Mouse (Mus musculus) midbrain, embryonic 15.5 days (tissue): ENCODE data around the gene Hs3st4. TPM values are rescaled to one million over a fixed set of nuclear protein-coding genes. Genes with fewer than 3 reads are reported as not detected.

Experiments used
- ATAC-seq: fragments of 200-750 bp; cut with Nextera tagmentation; replicated peaks from 2 replicates; pipeline ENCODE4 v1.8.0; 2017; ENCODE audit warnings: moderate TSS enrichment
- H3K27ac ChIP-seq: fragments of 300-500 bp; sonication (generic); 2 replicates; pipeline ENCODE4 v1.5.1; 2015; ENCODE audit warnings: mild to moderate bottlenecking, inconsistent platforms
- H3K27me3 ChIP-seq: fragments of 300-500 bp; sonication (generic); replicated peaks from 2 replicates; pipeline ENCODE4 v1.6.1; 2015; ENCODE audit warnings: inconsistent platforms
- H3K36me3 ChIP-seq: fragments of 300-500 bp; sonication (generic); replicated peaks from 2 replicates; pipeline ENCODE4 v1.6.1; 2015; ENCODE audit warnings: inconsistent platforms
- H3K4me1 ChIP-seq: fragments of 300-500 bp; sonication (generic); 2 replicates; pipeline ENCODE4 v1.6.1; 2015; ENCODE audit warnings: inconsistent platforms
- H3K4me2 ChIP-seq: fragments of 300-500 bp; sonication (generic); 2 replicates; pipeline ENCODE4 v1.6.1; 2015; ENCODE audit warnings: inconsistent platforms, mild to moderate bottlenecking, moderate library complexity
- H3K4me3 ChIP-seq: fragments of 300-500 bp; sonication (generic); 2 replicates; pipeline ENCODE4 v1.5.1; 2015; ENCODE audit warnings: mild to moderate bottlenecking, inconsistent platforms
- H3K9ac ChIP-seq: fragments of 300-500 bp; sonication (generic); 2 replicates; pipeline ENCODE4 v1.6.1; 2015; ENCODE audit warnings: mild to moderate bottlenecking, inconsistent platforms
- H3K9me3 ChIP-seq: fragments of 300-500 bp; sonication (generic); 2 replicates; pipeline ENCODE4 v1.6.1; 2016; ENCODE audit warnings: inconsistent platforms
- WGBS: fragments of 180-500 bp; shearing (Covaris S2); methylation state at CpG from one replicate; pipeline ENCODE4 v1.1.7; 2015; ENCODE audit warnings: mixed read lengths; 5-methylcytosine and 5-hydroxymethylcytosine counted together
- polyA plus RNA-seq: library from polyadenylated mRNA; unstranded; fragments of >200 nt; fragmentation: Nextera tagmentation; extraction: Ambion mirVana; gene quantifications from 2 replicates; pipeline ENCODE4 v1.2.1, GENCODE M21; 2015

Gene Hs3st4
- polyA plus RNA-seq, 1 experiment from 2014 or later = 20.4 TPM

- H3K36me3 ChIP-seq = no peaks in the 10 kb centered on the region
- no peaks in the 10 kb centered on the region for H3K9me3 ChIP-seq
- no peak overlapping the region for H3K4me3 ChIP-seq
- H3K27me3 ChIP-seq = no peaks in the 10 kb centered on the region
- no peak for ATAC-seq
- no peak overlapping the region for H3K9ac ChIP-seq
- WGBS = 76% methylated on average over 2 of the region's 2 CpGs
- no peaks in the 10 kb centered on the region for H3K4me1 ChIP-seq
- no peak overlapping the region for H3K27ac ChIP-seq
- H3K4me2 ChIP-seq = no peak overlapping the region
Measured at GRCm38 (mm10) chr7:124150901-124151300, 168.2 kb downstream of the Hs3st4 start.

- no peak for ATAC-seq
- 95% methylated on average over 1 of the region's 1 CpGs for WGBS
Measured at GRCm38 (mm10) chr7:124163301-124163700, 180.6 kb downstream of the Hs3st4 start.

GRCm38 (mm10) chr7:124166229-124166628 is 183.6 kb downstream of the Hs3st4 start:
- Histone ChIP-seq H3K4me1 (0 out of 2 replicates have a peak, but pooled peaks cover 3% of the 10 kb centered on the region), H3K9me3 (no peaks in the 10 kb centered on the region), H3K4me2 (no peak overlapping the region), H3K27me3 (no peaks in the 10 kb centered on the region), H3K9ac (no peak overlapping the region), H3K36me3 (no peaks in the 10 kb centered on the region), H3K27ac (no peak overlapping the region), H3K4me3 (no peak overlapping the region)
- no peak for ATAC-seq
- 83% methylated on average over 1 of the region's 1 CpGs for WGBS

More at GRCm38 (mm10) chr7:124163301-124163700, 180.6 kb downstream of the Hs3st4 start:
- Histone ChIP-seq H3K4me3 (no peak overlapping the region), H3K9ac (no peak overlapping the region), H3K4me2 (no peak overlapping the region), H3K36me3 (no peaks in the 10 kb centered on the region), H3K27me3 (no peaks in the 10 kb centered on the region), H3K4me1 (0 out of 2 replicates have a peak, but pooled peaks cover 3% of the 10 kb centered on the region), H3K27ac (no peak overlapping the region), H3K9me3 (no peaks in the 10 kb centered on the region)

GRCm38 (mm10) chr7:124168796-124169195 is 186.1 kb downstream of the Hs3st4 start:
- H3K4me3 ChIP-seq = no peak overlapping the region
- no peaks in the 10 kb centered on the region for H3K9me3 ChIP-seq
- H3K27ac ChIP-seq = no peak overlapping the region
- H3K4me1 ChIP-seq = 0 out of 2 replicates have a peak, but pooled peaks cover 3% of the 10 kb centered on the region
- H3K27me3 ChIP-seq = no peaks in the 10 kb centered on the region
- no peaks in the 10 kb centered on the region for H3K36me3 ChIP-seq
- no peak overlapping the region for H3K4me2 ChIP-seq
- H3K9ac ChIP-seq = no peak overlapping the region
- ATAC-seq = no peak
- 92% methylated on average over 2 of the region's 2 CpGs for WGBS

GRCm38 (mm10) chr7:124170001-124170400 is 187.3 kb downstream of the Hs3st4 start:
- no peaks in the 10 kb centered on the region for H3K9me3 ChIP-seq
- no peak overlapping the region for H3K4me2 ChIP-seq
- WGBS = 83% methylated on average over 2 of the region's 2 CpGs
- no peak overlapping the region for H3K27ac ChIP-seq
- no peak overlapping the region for H3K9ac ChIP-seq
- H3K4me3 ChIP-seq = no peak overlapping the region
- H3K36me3 ChIP-seq = no peaks in the 10 kb centered on the region
- 0 out of 2 replicates have a peak, but pooled peaks cover 3% of the 10 kb centered on the region for H3K4me1 ChIP-seq
- H3K27me3 ChIP-seq = no peaks in the 10 kb centered on the region
- ATAC-seq = no peak

GRCm38 (mm10) chr7:124171992-124172391 is 189.3 kb downstream of the Hs3st4 start:
- ATAC-seq = no peak
- H3K36me3 ChIP-seq = no peaks in the 10 kb centered on the region
- no peaks in the 10 kb centered on the region for H3K27me3 ChIP-seq
- no peaks in the 10 kb centered on the region for H3K4me1 ChIP-seq
- H3K27ac ChIP-seq = no peak overlapping the region
- no peak overlapping the region for H3K4me3 ChIP-seq
- H3K9me3 ChIP-seq = no peaks in the 10 kb centered on the region
- no peak overlapping the region for H3K4me2 ChIP-seq
- H3K9ac ChIP-seq = no peak overlapping the region

GRCm38 (mm10) chr7:124180926-124181325 is 198.3 kb downstream of the Hs3st4 start:
- WGBS = 92% methylated on average over 3 of the region's 3 CpGs

GRCm38 (mm10) chr7:124184693-124185092 is 202.0 kb downstream of the Hs3st4 start:
- Histone ChIP-seq H3K27ac (no peak overlapping the region), H3K4me1 (no peaks in the 10 kb centered on the region), H3K4me2 (no peak overlapping the region), H3K27me3 (no peaks in the 10 kb centered on the region), H3K4me3 (no peak overlapping the region), H3K9ac (no peak overlapping the region), H3K36me3 (no peaks in the 10 kb centered on the region), H3K9me3 (no peaks in the 10 kb centered on the region)
- WGBS = 77% methylated on average over 1 of the region's 1 CpGs
- ATAC-seq = no peak

More at GRCm38 (mm10) chr7:124180926-124181325, 198.3 kb downstream of the Hs3st4 start:
- Histone ChIP-seq H3K4me1 (no peaks in the 10 kb centered on the region), H3K27ac (no peak overlapping the region), H3K9ac (no peak overlapping the region), H3K27me3 (no peaks in the 10 kb centered on the region), H3K9me3 (no peaks in the 10 kb centered on the region), H3K4me2 (no peak overlapping the region), H3K4me3 (no peak overlapping the region), H3K36me3 (no peaks in the 10 kb centered on the region)
- ATAC-seq = no peak

GRCm38 (mm10) chr7:124198811-124199570 is 216.3 kb downstream of the Hs3st4 start:
- Histone ChIP-seq H3K4me2 (no peak overlapping the region), H3K27ac (no peak overlapping the region), H3K27me3 (no peaks in the 10 kb centered on the region), H3K4me3 (no peak overlapping the region), H3K9me3 (no peaks in the 10 kb centered on the region), H3K36me3 (no peaks in the 10 kb centered on the region), H3K4me1 (no peaks in the 10 kb centered on the region), H3K9ac (no peak overlapping the region)
- no peak for ATAC-seq
- 77% methylated on average over 6 of the region's 6 CpGs for WGBS

- Histone ChIP-seq H3K27me3 (no peaks in the 10 kb centered on the region), H3K27ac (no peak overlapping the region), H3K36me3 (no peaks in the 10 kb centered on the region), H3K4me2 (no peak overlapping the region), H3K4me1 (peaks cover 8% of the 10 kb centered on the region; the same call in 1 of the 2 replicates), H3K9me3 (no peaks in the 10 kb centered on the region), H3K4me3 (no peak overlapping the region), H3K9ac (no peak overlapping the region)
- 89% methylated on average over 1 of the region's 1 CpGs for WGBS
- no peak for ATAC-seq
Measured at GRCm38 (mm10) chr7:124216921-124217320, 234.3 kb downstream of the Hs3st4 start.

GRCm38 (mm10) chr7:124220556-124220955 is 237.9 kb downstream of the Hs3st4 start:
- Histone ChIP-seq H3K27me3 (no peaks in the 10 kb centered on the region), H3K36me3 (no peaks in the 10 kb centered on the region), H3K27ac (no peak overlapping the region), H3K9me3 (no peaks in the 10 kb centered on the region), H3K9ac (no peak overlapping the region), H3K4me3 (no peak overlapping the region), H3K4me1 (peaks cover 4% of the 10 kb centered on the region; the same call in 1 of the 2 replicates), H3K4me2 (no peak overlapping the region)
- 48% methylated on average over 10 of the region's 10 CpGs for WGBS
- ATAC-seq = no peak

- Histone ChIP-seq H3K4me1 (peaks cover 19% of the 10 kb centered on the region), H3K4me3 (no peak overlapping the region), H3K36me3 (no peaks in the 10 kb centered on the region), H3K9me3 (no peaks in the 10 kb centered on the region), H3K4me2 (no peak overlapping the region), H3K9ac (no peak overlapping the region), H3K27me3 (no peaks in the 10 kb centered on the region), H3K27ac (no peak overlapping the region)
- 85% methylated on average over 4 of the region's 4 CpGs for WGBS
- ATAC-seq = no peak
Measured at GRCm38 (mm10) chr7:124237896-124238670, 255.4 kb downstream of the Hs3st4 start.
